Mouse (Mus musculus) left cerebral cortex, adult 9 months (tissue): ENCODE data around the gene Pogk.
A peak's percentile ranks its signal among the peaks of the same experiment; 100 is the strongest.

Experiments used
- DNase-seq, 2 experiments: peaks; one replicate each; pipeline ENCODE4 v3.0.0; 2022; ENCODE audit warnings: low spot score in 2 of 2

The Pogk gene

DNA sequence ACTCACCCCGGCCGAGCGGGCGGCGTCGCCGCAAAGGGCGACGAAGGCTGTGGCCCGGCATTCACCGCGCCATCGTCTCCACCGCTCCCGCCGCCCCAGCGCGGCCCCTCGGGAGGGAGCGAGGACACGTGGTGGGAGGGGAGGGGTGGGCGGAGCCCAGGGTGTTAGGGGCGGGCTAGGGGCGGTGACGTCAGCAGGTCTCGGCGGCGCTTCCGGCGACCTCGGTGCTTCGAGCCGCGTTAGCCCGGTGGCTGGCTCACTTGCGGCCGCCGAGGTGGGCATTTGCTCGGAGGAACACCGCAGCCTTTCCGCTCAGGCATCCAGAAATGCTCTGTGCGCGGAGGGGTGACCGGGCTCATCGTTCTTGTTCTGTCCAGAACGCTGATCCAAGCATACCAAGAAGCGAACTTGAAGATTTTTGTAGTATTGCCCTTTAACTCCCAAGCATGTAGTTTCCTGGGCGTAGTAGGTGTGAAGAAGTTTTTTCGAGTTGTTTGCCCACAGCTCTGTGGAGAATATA, at the start of gene Pogk:
Pogk (minus strand) TSS at position 163 of the 520 bp plus-strand sequence.
- peak in 1 of 2 experiments; percentile 49 for DNase-seq

DNA sequence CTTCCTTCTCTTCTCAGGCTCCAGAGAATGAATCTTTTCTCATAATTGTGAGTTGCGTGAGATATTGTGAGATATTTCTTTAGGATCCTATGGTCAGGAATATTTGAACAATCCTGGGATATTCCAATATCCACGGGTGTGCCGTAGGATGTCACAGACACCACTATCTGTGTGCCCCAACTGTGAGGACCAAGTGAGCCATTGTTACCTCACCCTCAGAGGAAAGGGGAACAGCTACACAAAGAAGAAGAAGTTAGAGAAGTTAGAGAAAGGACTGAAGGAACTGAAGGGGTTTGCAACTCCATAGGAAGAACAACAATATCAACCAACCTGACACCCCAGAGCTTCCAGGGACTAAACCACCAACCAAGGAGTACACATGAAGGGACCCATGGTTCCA, 32.3 kb upstream of the Pogk start:
- DNase-seq = no peak

DNA sequence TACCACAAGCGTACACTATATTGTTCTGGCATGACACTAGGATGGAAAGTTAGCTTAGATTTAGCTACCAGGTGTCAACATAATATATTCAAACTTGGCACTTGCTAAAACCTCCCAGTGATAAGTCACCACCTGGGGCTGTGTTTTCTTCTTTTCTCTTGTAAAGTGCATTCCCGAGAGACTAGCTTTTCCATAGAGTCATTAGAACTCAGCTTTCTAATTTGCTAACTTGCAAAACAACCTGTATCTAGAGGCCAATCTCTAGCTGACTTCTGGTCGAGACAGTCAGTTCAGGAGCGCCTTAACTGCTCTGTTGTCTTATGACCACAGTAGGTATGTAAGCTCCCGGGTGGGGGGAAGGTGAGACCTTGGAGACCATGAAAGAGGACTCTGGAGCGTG, 29.8 kb upstream of the Pogk start:
- no peak for DNase-seq

DNA sequence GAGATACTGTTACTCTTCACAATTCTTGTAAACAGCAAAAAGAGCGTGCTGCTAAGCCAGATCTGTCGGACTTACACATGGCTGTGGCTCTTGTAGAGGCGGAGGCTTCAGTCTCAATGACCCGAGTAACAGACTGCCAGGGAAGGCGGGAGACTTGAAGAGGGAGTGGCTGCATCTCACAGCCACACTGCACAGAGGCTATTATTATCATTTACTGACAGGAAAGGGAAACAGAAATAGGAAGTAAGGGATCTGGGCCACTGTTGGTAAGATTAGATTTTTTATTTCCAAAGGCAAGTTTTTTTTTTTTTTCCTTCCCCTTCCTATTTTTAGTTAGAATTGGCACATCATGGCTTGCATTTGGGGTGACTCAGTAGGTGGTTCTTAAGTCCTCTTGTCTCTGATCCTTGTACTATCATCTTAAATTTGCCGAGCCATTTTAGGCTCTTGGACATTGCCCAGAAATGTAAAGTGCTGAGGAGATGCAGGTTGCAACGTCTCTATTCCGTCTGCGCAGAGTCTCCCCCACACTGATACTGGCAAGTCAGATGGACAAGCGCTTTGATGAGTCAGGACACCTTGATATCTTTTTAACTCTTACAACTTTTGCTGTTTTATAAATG, 20.3 kb upstream of the Pogk start:
- peak; percentile 35 to 40 for DNase-seq

DNA sequence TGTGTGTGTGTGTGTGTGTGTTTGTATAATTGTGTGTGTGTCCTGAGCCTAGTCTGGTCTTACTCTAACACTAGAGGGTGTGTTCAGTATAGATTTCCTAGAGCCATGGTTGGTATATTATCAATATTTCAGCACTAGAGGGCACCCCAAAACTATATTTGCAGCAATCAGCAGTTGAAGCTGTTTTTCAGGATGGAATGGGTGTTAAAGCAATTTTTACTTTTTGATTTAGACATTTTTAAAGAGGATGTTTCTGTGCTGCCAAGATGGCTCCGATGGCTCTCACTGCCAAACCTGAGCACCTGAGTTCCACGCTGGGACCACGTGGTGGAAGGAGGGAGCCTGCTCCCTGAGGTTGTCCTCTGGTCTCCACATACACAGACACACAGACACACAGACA, 19.4 kb upstream of the Pogk start:
- peak in 1 of 2 experiments; percentile 56 for DNase-seq

DNA sequence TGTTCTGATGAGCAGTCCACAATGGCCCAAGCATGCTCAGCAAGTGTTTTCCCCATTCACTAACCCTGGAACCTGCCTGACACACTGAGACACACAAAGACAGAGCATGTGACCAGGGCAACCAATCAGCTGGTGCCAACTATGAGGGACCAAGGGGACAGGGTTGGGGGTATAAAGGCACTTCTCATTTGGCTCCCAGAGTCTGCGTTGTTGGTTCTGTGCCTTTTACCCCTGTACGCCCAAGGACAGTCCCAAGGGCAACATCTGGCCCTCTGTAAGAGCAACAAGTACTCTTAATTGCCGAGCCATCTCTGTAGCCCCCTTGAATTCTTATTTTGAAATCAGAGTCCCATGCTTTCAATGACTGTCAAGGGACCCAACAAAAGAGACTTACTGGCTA, 2.6 kb upstream of the Pogk start:
- no peak for DNase-seq

DNA sequence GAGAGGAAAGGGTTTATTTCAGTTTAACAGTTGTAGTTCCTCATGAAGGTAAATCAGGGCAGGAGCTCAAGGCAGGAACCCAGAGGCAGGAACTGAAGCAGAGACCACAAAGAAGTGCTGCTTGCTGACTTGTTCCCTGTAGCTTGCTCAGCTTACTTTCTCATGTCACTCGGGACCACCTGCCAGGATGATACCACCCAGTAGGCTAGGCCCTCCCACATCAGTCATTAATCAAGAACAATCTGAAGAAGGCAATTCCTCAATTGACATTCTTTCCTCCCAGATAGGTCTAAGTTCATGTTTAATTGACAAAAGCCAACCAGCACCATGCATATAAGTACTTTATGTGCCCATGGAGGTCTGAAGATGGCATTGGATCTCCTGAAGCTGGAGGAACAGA, 1.9 kb upstream of the Pogk start:
- DNase-seq = no peak

DNA sequence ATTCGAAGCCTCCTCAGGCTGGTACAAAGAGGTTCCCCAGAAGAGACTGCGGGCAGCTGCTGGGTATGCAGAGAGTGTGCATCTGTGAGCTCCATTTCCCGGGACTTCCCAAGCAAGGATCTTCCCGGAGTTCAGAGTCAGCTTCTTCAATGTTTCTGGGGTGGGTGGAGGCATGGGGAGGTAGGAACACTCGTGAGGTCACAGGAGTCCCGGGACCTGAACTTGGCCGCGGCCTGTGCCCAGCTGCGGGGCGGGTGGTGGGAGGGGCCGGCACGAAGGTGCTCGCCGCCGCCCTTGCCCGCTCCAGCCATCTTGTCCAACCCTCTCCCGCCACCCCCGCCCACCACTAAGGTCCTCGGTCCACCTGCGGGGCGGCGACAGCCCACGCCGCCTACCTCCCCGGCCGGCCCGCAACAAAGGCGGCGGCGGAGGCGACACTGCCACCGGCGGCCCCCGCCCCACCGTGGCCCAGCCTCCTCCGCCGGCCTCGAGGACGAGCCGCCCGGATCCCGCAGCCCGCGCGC, 424 bp downstream of the Pogk start:
- no peak for DNase-seq

DNA sequence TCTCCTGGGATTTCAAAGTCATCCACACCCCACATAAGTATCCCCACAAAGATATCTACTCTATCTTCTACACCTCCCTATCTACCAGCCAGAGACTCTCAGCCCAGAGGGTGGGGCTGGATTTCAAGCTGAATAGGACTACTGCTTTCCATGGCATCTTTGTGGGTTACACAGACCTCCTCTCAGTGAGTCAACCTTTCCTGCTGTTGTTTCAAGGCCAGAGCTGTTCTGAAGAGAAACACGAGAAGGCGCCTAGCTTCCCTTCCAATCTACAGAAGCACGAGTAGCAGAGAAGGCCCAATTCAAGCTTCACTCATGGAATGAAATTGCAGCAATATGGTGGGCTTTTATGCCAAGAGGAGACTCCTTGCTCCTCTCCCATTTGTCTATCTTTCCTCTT, 5.8 kb downstream of the Pogk start:
- DNase-seq = no peak

DNA sequence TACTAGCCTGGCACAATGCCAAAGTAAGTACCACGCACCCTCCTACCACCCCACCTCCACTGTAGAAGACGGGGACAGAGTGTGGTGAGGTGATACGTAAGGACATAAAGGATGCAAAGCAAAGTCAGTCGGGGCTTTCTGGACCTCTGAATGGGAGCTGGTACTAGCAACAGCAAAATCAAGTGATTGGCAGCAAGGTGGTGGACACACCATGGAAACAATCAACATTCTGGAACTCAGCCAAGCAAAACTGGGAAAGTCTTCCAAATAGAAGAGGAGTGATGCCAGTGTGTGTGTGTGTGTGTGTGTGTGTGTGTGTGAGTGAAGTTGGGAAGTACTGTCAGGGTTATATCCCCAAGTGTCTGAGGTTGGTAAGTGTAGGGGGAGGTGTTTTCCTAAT, 7.7 kb downstream of the Pogk start:
- no peak for DNase-seq

DNA sequence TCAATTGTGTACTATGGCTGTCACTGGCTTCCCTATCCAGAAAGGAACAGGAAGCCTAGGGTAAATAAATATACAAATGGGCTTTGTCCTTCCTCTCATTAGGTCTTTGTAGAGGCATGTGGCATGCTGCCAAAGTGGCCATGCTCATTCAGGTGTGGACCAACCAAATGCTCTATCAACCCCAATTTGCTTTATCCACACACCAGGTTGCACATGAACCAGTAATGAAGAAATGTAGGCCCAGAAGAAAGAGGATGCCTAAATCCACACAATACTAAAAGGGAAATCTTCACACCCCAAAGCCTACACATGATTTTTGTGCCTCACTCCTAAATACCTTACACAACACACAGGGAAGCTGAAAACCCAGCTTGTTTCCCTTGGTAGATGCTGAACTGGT, 8.2 kb downstream of the Pogk start:
- DNase-seq = no peak

DNA sequence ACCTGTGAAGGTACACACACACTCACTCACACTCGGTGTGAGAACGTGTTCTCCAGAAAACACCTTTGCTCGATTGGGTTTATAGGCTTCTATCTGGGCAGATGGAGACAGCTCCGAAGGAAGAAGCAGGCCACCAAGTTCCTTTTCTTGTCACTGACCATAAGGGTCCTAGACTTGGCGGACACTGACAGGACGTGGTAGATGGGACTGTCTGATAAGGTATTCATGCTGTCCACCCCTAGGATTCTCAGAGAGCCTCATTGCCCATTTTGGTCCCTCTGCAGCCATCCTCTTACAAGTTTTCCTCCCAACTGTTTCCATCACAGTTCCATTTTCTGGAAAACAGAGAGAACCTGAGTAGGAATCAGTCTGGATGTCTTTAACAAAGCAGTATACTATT, 13.3 kb downstream of the Pogk start:
- no peak for DNase-seq

DNA sequence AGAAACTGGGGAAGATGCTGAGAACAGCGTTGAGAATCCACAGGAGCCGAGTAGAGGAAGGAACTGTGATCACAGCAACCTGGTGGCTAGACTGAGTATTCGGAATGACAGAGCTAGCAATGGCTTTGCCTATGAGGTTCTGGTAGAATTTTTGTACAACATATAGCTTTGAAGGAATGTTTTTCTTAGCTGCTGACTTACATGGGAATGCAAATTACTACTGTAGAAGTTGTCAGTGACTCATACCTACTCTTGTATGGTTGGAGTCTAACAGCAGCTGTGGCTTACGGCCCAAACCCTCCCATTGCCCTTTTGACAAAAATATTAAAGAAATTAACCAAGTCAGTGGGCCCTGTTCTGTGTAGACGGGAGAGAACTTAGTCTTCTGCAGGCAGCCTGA, 14.0 kb downstream of the Pogk start:
- DNase-seq = no peak

DNA sequence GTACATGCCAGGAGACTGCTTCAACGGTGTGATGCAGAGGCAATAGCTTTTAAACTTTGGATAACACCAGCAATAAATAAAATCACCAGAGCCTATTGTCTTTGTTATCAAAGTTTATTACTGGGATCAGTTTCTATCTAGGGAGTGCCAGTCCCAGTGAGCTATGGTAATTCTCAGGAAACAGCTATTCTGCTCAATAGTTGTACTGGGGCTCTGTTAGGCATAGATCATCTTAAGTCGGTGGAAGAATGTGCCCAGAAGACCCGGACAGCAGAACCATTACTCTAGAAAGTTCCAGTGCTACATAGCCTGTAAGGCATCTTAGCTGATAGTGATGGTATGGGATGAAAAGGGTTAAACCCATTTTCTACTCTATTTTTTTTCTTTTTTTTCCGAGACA, 14.9 kb downstream of the Pogk start:
- DNase-seq = no peak

DNA sequence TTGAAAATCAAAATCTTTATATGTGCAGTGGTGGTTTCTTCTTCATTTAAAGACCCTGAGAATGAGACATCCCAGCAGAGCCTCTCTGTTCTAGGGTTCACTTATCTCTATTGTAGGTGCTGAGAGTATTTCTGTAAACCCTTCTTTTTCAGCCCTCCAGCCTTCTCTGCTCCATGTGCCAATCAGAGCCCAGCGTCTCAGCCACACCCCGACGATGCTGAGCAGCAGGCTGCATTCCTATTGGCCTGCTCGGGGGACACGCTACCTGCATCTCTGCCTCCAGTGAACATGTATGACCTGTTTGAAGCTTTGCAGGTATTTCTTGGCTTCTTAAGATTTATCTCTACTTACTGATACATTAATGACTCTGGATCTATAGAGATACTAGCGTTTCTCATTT, 18.0 kb downstream of the Pogk start:
- DNase-seq = no peak

DNA sequence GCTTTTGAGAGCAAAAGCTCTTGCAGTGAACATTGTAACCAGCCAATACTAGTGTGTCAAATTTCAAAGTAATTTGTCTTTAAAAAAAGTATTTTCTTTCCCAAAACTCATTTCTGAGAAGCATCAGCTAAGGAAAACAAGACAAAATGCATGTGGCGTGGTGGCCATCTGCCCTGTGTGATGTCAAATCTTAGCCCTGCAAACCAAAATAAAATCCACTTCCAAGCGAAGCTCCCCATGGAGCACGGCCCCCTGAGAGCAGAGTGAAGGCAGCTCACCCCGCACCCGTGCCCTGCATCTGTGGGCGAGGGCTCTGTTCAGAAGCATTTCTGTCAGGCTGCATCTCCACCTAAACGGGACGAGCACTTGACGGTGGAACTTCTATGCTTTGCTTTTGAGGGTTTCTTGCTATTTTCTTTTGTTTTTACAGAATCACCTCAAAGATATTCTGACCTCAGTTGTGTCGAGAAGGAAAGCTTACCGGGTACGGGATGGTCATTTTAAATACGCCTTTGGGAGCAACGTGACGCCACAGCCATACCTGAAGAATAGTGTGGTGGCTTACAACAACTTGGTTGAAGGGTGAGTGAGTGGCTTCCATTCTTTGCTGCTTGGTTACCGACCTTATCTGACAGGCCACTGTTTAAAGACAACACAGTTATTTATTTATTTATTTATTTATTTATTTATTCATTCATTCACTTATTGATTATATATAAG, 20.1 kb downstream of the Pogk start:
- DNase-seq = no peak

DNA sequence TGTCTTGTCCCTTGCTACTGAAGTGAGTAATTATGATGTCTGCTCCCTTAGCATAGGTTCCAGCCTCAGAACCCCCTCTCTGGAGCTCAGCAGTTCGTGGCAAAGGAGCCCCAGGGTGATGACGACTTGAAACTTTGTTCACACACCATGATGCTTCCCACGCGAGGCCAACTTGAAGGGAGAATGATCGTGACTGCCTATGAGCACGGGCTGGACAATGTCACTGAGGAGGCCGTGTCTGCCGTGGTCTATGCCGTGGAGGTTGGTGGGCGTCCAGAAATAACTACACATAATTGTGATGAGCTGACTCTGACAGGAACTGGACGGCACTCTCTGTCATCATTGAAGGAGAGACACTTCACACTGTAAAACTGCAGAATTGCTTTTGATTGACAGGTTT, 21.2 kb downstream of the Pogk start:
- no peak for DNase-seq

DNA sequence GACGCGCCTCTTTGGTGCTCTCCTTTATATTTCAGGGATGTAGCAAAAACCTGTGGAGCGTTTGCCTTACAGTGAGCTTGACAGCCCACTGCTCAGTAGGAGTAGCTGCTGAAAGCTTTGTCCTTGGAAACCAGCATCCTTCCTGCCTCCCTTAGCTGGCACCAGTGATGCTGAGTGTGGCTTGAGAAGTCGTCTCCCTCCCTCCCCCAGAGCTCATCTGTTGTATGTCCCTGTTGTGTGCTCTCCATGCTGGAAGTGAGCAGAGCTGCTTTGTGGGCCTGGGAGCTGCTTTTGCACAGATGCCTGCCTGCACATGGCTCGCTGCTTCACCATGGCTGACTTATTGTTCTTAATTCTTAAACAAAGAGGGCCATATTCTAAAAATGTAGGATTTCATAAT, 24.2 kb downstream of the Pogk start:
- no peak for DNase-seq

DNA sequence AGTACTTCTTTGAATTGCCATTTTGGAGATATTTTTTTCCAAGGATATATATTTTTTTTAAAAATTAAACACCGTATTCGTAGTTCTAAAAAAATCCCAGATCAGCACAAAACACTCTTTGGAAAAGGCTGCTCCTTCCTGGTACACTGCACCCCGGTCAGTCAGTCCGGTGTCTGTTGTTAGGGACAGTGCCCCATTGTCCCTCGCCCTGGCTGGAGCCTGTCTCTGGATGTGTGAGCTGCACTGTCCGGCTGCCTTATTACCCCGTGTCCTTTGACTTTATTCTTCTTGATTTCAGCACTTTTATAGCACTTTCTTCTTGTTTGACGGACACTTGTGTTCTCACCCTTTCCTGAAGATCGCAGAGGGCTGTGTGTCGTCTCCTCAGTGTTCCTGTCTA, 25.0 kb downstream of the Pogk start:
- DNase-seq = no peak

DNA sequence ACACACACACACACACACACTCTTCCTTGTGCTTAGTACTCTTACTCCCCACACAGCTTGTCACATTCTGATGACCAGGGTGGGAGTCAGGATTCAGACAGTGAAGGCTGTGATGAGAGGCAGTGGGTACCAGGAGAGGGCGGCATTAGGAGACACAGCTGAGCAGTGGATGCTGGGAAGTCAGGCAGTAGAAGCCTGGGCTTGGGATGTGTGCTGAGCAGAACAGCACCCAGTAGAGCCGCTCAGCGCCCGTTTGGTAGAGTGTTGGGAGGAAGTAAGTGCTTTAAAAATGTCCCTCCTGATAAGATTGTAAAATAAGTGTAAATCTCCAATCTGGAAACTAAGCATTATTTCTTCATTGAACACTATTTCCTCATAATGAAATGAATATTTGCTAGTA, 27.0 kb downstream of the Pogk start:
- DNase-seq = no peak

DNA sequence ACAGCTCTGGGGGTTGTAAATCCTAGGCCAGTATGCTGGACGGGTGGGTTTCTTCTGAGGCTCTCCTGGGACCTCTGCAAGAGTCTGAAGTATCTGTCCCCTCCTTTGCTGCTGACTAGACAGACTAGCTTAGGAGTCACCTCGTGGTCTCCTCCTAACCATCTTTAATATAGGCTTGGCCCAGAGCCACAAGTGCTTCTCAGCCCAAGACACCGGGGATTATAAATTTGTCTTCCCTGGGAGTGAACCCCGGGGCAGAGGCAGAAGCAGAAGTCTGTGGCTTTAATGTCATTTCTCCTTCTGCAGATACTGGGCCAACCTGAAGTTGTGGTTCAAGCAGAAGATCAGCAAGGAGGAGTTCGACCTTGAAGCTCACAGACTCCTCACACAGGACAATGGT, 27.8 kb downstream of the Pogk start:
- no peak for DNase-seq

DNA sequence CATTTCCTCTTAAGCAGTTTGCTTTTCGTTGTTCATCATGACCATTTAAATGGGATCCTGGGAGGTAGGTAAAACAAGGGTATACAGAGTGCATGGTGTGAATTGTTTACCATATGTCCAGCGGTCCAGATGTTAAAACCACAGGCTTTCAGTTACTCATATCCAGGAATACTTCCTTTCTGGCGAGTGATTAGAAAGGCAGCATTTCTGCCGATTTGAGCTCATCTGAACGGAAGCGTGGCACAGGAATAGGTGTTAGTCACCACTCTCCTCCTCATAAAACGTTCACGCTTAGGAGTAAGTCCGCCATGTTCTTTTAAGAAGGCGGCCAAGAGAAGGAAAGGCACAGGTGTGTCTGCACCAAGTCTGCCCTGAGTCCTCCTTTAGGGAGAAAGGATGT, 28.3 kb downstream of the Pogk start:
- no peak for DNase-seq

DNA sequence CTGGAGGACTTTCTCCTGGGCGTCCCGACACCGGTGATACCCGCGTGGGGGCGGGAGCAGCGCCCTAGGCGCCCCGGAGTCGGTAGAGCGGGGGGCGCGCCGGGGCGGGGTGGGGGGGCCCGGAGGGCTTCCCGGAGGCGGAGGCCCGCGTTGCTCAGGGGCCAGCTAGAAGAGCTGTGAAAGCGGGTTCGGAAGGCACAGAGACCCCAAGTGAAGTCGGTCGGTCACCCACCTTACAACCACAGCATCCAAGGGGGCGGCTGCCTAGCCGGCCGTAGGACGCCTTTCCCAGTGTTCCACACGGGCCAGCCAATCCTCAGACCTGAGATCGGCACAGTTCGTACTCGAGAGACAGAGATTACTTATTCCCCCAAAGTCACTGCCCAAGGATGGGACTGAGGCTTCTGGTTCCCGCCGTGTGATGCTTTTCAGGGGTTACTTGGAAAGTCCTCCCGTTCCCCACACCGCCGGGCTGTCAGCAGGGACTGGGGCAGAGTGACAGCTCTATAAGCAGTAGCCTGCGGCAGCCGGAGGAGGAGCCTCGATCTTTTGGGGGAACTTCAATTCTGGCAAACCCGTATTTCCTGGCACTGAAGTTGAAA, 29.9 kb downstream of the Pogk start:
- DNase-seq = peak in 1 of 2 experiments; percentile 51
